Mouse (Mus musculus): ENCODE data around the gene Ovol3.
A peak's percentile ranks its signal among the peaks of the same experiment; 100 is the strongest.
"Not testable (repeated sequence)": the region's sequence is repeated elsewhere in the genome, so short reads cannot be mapped to it uniquely, and the experiment has no call there.

Gene Ovol3

DNA sequence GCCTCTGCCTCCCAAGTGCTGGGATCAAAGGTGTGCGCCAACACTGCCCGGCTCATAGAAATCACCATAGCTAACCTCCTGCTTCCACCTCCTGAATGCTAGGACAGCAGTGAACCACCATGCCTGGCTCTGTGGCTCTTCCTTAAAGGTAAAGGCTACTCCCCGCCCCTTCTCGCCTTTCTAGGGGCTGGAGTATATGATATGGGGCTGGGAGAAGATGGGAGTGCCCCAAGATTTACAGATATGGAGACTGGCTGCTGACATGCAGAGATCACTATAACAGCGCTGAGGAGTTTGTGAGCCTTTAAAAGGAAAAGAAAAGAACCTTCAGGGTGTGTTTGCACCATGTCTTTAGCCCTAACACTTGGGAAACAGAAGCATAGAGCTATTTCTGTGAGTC lies 13.3 kb downstream of the Ovol3 start:
- DNase-seq: no peak

DNA sequence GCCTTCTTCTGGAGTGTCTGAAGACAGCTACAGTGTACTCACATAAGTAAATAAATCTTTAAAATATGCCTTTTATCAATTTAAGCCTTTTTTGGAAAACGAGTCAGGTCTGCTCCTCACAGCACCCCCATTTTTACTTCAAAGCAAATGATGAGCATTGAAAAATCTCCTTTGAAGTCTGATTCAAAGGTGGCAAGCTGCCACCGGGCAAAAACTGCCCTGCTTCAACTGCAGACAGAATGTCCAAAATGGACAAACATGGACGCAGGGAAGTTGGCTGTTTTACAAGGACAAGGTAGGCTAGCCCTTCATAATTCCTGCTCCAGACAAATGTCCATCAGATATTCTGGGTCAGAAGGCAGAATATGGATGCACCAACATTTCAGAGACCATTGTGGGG lies 14.1 kb downstream of the Ovol3 start:
- DNase-seq: no peak

DNA sequence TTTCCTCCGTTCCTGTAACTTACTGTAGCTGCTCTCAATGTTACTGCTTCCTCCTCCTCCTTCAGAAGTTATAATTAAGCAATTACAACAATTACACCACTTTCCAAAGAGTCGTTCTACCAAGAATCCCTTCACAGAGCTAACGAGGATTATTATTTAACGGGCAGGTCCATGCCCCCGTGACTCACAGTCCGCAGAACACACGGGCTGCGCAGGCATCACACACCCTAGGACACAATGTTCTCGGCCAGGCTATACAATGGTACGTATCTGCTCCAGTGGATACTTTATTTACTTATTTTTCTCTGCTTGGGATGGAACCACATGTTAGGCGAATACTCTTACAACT lies 15.5 kb downstream of the Ovol3 start:
- no peak for DNase-seq

DNA sequence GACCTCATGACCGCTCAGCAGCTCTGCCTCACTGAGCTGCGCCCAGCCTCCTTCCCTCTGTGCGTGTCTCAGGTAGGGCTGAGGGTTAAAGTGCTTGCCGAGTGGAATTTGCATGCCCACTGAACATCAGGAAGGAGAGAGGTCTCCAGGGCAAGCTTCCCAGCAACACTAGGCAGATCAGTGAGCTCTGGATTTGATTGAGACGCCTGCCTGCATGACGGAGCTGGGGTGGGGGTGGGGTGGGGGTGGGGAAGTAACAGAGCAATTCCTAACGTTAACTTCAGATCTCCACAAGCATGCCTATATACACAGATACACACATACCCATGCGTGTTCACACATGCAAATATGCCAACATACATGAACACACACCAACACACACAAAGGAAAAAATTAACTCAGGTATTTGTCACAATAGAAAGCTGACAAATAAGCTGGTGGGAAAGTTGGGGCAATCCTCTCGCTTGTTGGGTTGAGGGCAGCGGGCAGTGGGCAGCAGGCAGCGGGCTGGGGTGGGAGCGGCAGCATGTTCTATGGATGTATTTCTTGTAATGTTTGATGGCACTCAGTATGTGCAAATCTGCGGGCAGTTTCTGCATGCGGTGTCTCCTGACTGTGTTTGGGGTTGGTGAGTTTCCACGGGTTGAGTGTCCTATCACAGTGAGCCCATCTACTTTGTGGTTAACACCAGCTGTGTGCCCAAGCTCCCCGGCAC lies 16.1 kb downstream of the Ovol3 start:
- DNase-seq: peak; percentile 83

DNA sequence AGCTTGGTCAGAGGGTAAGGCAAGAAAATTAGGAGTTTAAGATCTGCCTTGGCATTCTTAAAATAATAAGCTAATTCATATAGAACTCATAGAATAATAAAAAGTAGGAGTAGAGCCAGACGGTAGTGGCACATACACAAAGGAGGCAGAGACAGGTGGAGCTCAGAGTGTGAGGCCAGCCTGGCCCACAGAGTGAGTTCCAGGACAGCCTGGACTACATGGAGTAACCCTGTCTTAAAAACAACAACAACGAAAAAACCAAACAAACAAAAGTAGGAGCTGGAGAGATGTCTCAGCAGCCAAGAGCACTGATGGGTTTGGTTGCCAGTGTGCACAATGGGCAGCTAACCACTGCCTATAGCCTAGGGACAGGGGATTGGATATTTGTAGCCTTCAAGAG lies 18.2 kb downstream of the Ovol3 start:
- DNase-seq: no peak

DNA sequence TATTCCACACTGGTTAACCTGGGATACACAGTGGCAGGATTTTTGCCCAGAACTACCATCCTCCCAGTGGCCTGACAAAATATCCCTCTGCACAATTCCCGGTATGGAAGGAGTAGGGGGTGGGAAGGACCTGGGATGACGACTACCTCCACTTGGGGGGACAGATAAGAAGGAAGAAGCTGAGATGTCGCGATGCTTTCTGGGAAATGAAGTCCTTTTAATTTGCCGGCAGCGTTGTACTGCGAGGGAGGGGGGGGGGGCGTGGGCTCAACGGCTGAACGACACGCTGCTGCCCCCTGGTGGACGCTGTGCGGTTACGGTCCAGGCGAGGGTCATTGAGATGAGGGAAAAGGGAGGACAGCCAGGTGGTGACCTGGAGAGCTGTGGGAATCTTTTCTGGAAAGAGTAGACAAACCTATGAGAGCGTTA lies 18.8 kb downstream of the Ovol3 start:
- peak; percentile 89 for DNase-seq

DNA sequence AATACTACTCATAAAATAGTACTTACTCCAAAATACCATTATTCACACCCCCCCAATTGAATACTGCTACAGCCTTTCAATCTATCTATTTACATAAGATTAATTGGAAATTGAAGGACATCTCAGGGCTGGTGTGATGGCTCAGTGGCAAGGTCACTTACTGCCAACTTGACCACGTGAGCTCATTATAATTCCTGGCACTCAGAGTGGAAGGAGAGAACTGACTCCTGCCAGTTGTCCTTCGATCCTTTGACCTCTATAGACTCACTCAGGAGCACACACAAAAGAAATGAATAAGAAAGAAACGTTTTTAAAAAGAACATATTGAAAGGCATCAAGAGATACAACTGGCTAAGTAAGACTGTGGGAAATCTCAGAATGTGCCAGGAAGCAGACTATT lies 19.6 kb downstream of the Ovol3 start:
- DNase-seq: no peak

DNA sequence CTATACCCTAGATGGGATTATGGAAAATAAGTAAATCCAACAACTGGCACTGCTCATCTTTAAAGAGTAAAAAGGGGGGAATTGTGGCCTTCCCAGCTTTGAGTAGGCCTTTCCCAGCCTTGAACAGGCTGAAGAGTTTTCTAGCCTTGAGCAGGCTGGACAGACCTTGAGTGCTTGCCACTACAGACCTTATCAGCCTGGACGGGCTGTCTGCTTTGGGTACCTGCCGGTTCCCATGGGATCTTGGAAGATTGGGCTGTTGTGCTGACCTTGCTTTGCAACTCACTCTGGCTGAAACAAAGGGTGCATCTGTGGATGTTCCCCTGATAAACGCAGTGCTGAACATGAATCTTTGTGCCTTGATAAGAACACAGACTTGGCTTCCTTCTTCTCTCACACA lies 21.6 kb downstream of the Ovol3 start:
- DNase-seq: no peak

DNA sequence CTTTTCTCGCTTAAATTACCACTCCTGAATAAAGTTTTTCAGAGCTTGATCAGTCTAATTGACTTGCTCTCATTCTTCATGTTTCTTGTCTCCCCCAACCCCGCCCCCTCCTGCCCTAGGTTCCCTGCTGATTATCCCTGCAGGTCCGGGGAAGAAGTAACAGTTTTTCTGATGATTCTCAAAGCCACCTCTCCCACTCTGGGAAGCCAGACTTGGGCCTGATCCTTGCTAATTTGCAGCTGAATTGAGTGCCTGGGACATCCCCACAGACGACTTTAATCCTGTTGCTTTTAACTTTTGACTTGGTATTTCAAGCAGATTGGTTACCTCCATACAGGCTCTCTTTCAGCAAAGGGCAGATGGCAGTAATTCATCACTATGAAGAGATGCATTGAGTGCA lies 24.5 kb downstream of the Ovol3 start:
- no peak for DNase-seq

DNA sequence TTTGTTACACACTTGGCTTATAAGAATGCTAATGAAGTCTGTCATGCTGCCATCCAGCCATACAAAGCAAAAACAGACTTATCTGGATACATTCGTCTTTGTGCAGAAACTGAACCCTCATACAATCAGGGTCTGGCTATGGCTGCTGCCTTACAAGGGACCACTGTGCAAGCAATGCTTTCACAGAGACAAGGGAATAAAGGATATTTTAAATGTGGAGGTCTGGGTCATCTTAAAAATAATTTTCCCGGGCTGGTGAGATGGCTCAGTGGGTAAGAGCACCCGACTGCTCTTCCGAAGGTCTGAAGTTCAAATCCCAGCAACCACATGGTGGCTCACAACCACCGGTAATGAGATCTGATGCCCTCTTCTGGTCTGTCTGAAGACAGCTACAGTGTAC lies 29.2 kb downstream of the Ovol3 start:
- DNase-seq: not testable (repeated sequence)

DNA sequence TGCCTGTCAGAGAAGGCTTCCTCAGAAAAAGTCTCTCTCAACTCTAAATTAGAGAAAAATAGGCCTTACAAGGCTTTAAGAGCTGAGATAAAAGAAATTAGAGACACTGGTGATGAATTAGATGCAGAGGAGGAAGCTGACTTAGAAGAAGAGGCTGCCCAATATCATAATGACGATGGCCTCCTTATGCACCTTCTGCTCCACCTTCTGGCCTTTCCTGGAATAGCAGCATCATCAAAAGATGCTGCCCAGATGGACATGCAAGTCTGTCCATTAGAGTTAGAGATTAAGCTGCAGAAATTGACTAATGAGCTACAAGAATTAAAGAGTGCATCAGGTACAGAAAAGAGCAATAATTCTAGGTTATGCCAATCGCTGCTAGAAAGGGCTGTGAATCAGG lies 30.1 kb downstream of the Ovol3 start:
- DNase-seq: peak; percentile 84

DNA sequence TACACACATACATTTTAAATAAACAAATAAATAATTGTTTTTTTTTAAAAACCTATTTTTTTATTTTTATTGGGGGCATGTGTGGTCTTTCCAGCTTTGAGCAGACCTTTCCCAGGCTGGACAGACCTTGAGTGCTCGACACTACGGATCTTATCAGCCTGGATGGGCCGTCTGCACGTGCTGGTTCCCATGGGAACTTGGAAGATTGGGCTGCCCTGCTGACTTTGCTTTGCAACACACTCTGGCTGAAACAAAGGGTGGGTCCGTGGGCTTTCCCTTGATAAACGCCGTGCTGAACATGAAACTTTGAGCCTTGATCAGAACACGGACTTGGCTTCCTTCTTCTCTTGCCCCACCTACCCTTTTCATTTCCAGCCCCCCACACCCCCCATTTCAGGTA lies 31.1 kb downstream of the Ovol3 start:
- no peak for DNase-seq

DNA sequence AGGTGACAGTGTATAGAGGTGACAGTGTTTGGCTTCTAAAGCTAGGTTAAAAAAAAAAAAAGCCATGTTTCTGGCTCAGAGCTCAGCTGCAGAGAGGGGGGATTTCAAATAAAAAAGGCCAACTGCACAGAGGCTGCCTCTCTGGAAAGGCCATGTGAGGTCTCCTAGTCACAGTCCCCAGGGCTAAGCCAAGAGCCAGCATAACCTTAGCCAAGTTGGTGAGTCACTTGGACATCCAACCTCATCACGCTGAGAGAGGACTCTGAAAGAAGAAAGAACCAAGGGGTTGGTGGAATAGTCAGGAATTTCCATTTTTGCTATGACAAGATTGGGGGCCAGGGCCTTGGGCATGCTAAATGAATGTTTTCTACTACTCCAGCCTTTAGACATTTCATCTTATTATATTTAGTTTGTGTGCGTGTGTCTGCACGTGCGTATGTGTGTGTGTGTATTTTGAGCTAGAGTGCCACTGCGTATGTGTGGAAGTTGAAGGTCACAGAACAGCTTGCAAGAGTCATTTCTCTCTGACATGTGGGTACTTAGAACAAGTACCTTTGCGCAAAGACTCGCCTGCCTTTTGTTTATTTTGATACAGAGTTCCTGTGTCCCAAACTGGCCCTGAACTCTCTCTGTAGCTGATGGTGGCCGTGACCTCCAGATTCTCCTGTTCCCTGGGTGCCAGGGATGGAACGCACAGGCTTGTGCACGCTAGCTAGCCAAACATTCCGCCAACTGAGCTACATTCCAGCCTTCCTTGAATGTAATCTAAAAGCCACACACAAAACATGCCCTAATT lies 32.4 kb downstream of the Ovol3 start:
- DNase-seq: no peak

DNA sequence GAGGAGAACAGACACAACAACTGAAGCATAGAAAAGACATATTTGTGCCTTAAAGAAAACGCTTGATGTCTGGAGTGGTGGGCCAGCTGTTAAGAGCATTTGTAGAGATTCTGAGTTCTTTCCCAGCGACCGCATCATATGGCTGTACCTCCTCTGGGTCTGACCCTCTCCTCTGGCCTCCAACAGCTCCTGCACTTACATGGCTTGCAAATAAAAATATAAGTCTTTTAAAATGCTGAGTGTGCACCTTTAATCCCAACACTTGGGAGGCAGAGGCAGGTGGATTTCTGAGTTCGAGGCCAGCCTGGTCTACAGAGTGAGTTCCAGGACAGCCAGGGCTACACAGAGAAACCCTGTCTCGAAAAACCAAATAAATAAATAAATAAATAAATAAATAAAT lies 34.9 kb downstream of the Ovol3 start:
- not testable (repeated sequence) for DNase-seq

DNA sequence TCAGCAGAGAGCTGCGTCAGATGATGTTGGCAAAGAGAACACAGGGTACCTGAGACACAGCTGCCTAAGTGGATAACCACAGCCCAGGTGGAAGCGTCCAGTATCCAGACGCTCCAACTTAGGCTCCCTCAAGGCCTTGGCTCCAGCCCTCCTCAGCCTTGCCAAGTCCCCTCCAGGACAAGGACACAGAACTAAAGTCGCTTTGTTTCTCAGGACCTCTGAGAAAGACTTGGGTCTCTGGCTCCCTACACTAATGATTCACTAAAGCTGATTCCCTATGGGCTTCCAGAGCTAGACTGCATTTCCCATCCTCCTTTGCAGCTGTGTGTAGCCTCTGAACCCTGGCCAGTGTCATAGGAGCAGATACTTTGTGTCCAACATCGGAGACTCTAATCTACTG lies 35.3 kb downstream of the Ovol3 start:
- DNase-seq: peak; percentile 10

DNA sequence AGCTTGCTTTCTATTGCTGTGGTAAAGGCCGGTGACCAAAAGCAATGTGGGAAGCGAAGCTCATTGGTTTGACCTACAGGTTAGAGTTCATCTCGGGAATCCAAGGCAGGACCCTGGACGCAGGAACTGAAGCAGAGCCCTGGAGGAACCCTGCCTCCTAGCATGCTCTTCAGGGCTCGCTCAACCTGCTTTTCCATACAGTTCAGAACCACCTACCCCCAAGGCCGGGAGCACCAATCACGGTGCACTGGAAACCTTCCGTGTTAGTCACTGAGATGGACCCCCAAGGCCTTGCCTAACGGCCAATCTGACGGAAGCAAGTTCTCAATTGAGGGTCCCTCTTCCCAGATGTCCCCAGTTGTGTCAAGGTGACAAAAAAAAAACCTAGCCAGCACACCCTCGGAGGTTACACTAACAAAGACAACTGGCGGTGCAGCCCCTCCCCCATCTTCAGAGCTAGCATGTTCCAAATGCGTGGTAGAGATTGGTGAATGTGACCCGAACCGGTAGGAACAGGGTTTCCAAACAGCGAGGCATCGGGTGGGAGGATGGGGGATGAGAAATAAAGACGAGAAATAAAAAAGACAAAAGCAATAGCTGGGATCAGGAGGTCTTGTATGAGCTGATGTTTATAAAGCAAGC lies 35.9 kb downstream of the Ovol3 start:
- peak; percentile 14 for DNase-seq

DNA sequence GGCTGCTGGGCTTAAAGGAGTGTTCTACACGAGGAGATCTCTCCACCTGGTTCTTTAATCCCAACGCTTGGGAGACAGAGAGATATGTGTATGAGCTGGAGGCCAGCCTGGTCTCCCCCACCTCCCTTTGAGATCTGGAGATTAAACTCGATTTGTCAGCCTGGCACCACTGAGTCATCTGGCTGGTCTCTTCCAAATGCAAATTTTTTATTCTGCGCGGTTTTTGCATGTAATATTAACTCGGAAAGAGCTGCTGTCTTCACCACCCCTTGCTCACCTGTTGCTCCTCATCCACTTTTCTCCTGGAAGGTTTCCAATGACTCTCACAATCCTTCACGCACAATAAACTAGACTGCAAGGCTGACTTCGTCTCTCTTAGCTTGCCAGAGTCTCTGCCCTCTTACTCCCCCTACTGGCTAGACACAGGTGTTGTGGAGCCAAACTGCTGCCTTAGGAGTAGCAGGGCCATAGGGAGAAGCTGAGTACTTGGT lies 37.0 kb downstream of the Ovol3 start, which contains the start of gene Capns1:
Gene Capns1 (minus strand): TSS at position 331 of the 491 bp plus-strand sequence.
- DNase-seq: peak; percentile 71

DNA sequence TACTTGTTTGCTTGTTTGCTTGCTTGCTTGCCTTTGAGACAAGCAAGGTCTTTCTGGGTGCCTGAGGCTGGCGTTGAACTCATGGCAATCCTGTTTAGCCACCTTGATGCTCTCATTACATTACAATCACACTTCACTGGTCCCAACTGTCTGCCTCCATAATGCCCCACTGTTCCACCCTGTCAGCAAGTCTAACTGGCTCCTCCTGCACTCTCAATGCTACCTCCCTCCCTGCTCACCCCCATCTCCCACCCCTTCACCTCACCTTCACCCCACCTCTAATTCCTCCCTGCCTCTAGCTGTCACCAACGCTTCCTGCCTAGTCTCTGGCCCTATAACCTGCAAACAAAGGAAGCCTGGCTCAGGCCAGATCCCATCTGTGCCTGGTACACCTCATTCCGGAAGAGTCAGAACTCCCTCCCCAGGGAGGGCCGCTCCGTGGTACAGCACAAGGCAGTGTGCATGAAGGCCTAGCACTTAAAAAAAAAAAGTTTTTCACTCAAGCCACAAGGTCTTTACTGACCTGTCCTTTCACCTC lies 37.9 kb downstream of the Ovol3 start:
- no peak for DNase-seq

DNA sequence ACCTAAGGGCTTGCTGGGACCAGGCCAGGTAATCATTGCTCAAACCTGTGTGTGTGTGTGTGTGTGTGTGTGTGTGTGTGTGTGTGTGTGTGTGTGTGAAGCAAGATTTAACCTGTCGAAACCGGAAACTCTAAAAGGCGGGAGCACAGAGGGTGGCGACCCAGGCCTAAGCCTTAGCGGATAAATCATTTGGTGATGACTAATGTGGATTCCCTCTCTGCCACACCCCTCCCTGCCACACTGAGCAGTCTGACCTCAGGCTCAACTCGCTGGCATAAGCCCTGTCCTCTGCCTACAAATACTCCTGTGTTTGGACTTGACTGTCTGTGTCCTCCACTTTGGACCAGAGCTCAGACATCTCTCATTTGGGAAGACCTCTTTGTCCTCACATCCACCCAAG lies 39.4 kb downstream of the Ovol3 start:
- no peak for DNase-seq

DNA sequence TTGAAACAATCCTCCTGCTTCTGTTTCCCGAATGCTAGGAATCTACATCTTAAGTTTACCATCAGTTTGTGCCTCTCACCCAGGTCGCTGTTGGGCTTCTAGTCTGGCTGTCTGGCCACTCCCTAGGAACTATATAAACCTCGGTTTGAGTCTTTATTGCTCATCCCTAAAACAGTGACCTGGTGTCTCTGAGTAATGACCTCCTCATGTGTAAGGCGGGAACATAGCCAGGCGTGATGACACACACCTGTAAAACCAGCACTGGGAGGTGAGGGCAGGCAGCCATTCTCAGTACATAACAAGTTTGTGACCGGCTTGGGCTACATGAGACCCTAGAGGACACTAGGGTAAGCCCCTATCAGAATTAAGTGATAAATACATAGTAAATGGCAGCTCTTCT lies 40.1 kb downstream of the Ovol3 start:
- DNase-seq: no peak

DNA sequence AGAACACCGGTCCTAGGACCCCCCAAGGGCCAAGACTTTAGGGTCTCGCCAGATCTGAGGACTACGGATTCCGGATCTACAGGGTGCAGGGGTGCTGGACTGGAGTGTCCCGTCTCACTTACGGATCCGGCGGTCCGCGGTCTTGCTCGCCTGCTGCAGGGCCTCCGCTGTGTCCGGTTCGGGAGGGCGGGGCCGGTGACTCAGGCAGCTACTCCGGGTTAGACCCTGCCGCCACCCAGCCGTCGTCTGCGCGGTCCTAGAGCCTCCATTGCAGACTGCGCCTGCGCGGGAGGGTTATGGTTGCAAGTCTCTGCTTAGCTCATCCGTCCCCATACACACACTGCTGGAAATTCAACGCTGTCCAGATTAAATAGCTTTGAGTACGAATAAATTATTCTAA lies 40.6 kb downstream of the Ovol3 start:
- DNase-seq: peak; percentile 98

DNA sequence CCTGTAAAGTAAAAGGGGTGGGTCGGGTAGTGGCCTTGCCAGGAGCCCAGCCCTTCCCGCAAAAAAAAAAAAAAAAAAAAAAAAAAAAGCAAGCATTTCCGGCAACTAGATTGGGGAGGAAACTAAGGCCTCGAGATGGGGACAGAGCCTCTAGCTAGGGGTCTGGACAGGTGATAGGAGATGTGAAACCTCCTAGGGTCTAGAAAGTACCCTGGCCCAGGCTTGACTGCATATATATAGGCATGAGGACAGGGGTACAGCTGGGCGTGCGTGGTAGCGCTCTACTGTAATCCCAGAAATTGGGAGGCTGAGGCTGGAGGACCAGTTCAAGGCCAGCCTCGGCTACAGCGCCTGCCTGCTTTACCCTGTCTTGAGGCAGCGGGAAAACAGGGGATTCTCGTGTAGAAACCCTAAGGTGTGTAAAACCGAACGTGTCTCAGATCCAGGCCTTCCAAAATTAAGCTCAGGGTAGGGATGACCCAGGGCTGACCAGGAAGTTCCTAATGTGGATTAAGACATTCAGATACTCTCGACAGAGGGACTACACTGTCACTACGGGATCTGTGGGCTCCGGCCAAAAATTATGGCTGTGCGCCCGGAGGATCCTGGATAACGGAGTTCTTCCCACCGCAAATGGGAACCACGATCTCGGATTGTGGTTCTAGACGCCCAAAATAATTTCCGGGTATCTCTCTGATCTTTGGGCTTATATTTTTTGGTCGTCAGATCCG lies 41.3 kb downstream of the Ovol3 start:
- DNase-seq: peak; percentile 66

DNA sequence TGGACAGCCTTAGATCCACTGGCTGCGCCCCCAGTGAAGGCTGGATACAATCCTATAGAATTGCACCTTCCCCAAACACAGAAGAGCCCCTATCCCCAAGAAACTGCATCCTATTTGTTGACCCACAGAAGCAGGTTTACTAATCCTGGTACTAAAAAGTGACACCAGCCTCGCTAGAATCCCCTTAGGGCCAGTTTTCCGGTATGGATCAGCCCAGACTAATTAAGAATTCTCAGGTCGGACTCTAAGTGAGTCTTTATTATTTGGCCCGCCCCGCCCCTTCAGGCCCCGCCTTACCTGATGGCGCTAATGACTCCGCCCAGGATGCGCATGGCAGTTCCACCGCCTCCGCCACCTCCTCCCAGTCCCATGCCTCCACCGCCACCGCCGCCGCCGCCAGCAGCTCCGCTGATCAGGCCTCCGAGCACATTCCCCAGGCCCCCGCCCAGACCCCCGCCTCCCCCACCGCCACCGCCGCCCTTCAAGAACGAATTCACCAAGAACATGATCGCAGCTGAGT lies 41.9 kb downstream of the Ovol3 start:
- DNase-seq: peak; percentile 89
